Mouse (Mus musculus) heart, embryonic 11.5 days (tissue): ENCODE measurements around the gene Gng8. TPM values are rescaled to one million over a fixed set of nuclear protein-coding genes. Genes with fewer than 3 reads are reported as not detected.

Source experiments
- ATAC-seq: fragments of 200-750 bp; cut with Nextera tagmentation; replicated peaks from 2 replicates; pipeline ENCODE4 v1.8.0; 2017; ENCODE audit warnings: moderate library complexity; ENCODE audit not compliant: insufficient number of reproducible peaks, low FRiP score, low TSS enrichment
- H3K27ac ChIP-seq: fragments of 300-500 bp; sonication (generic); 2 replicates; pipeline ENCODE4 v1.5.1; 2014; ENCODE audit warnings: mild to moderate bottlenecking, low read depth, low read length
- H3K27me3 ChIP-seq: fragments of 300-500 bp; sonication (generic); 2 replicates; pipeline ENCODE4 v1.6.1; 2014; ENCODE audit warnings: mild to moderate bottlenecking, low read length, mixed read lengths; ENCODE audit not compliant: control insufficient read depth, insufficient read depth
- H3K36me3 ChIP-seq: fragments of 300-500 bp; sonication (generic); 2 replicates; pipeline ENCODE4 v1.6.1; 2014; ENCODE audit warnings: mild to moderate bottlenecking, low read length, moderate library complexity, mixed read lengths; ENCODE audit not compliant: control insufficient read depth, insufficient read depth
- H3K4me1 ChIP-seq: fragments of 300-500 bp; sonication (generic); 2 replicates; pipeline ENCODE4 v1.6.1; 2014; ENCODE audit warnings: low read length; ENCODE audit not compliant: control insufficient read depth, insufficient read depth
- H3K4me2 ChIP-seq: fragments of 300-500 bp; sonication (generic); 2 replicates; pipeline ENCODE4 v1.6.1; 2014; ENCODE audit warnings: mild to moderate bottlenecking, moderate library complexity
- H3K4me3 ChIP-seq: fragments of 300-500 bp; sonication (generic); 2 replicates; pipeline ENCODE4 v1.5.1; 2014; ENCODE audit warnings: low read depth, low read length
- H3K9ac ChIP-seq: fragments of 300-500 bp; sonication (generic); 2 replicates; pipeline ENCODE4 v1.6.1; 2014; ENCODE audit warnings: mild to moderate bottlenecking, low read depth, low read length, moderate library complexity
- H3K9me3 ChIP-seq: fragments of 300-500 bp; sonication (generic); replicated peaks from 2 replicates; pipeline ENCODE4 v1.6.1; 2016; ENCODE audit warnings: low read length; ENCODE audit not compliant: control insufficient read depth
- WGBS: fragments of 180-500 bp; shearing (Covaris S2); extraction: QIAGEN DNeasy Blood & Tissue Kit; methylation state at CpG from one replicate; pipeline ENCODE4 v1.1.7; 2014; ENCODE audit not compliant: insufficient replicate concordance; 5-methylcytosine and 5-hydroxymethylcytosine counted together
- polyA plus RNA-seq: library from polyadenylated mRNA; unstranded; fragments of >200 nt; fragmentation: Nextera tagmentation; extraction: Ambion mirVana; gene quantifications from 2 replicates; pipeline ENCODE4 v1.2.1, GENCODE M21; 2014

Gene Gng8
- polyA plus RNA-seq, 1 experiment from 2014 or later: 4.2 TPM

DNA sequence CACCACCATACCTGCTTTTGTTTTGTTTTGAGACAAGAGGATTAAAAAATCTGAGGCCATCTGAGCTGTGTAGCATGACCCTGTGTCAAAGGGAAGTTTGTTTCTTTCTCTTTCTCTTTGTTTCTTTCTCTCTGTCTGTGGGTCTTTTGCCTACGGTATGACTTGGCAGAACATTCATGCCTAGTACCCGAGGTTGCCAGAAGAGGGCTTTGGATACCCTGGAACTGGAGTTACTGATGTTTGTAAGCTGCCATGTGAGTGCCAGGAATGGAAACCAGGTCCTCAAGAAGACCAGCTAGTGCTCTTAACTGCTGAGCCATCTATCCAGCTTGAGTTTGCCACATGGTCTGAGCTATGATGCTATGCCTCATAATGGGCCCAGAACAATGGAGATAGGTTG lies 36.8 kb downstream of the Gng8 start:
- ATAC-seq: no peak
- Histone ChIP-seq H3K9me3 (no peaks in the 10 kb centered on the region), H3K27me3 (no peaks in the 10 kb centered on the region), H3K36me3 (no peaks in the 10 kb centered on the region), H3K4me2 (no peak overlapping the region), H3K27ac (no peak overlapping the region), H3K9ac (no peak overlapping the region), H3K4me1 (no peaks in the 10 kb centered on the region), H3K4me3 (no peak overlapping the region)
- WGBS: 48% methylated on average over 2 of the region's 2 CpGs

- Histone ChIP-seq H3K36me3 (no peaks in the 10 kb centered on the region), H3K4me3 (no peak overlapping the region), H3K27me3 (no peaks in the 10 kb centered on the region), H3K9ac (no peak overlapping the region), H3K4me2 (no peak overlapping the region; the same call in 1 of the 2 replicates), H3K27ac (no peak overlapping the region), H3K9me3 (no peaks in the 10 kb centered on the region), H3K4me1 (no peaks in the 10 kb centered on the region)
- no peak for ATAC-seq
- WGBS: 12% methylated on average over 1 of the region's 1 CpGs
Observed at GRCm38 (mm10) chr7:16930850-16931249, 39.3 kb downstream of the Gng8 start.

DNA sequence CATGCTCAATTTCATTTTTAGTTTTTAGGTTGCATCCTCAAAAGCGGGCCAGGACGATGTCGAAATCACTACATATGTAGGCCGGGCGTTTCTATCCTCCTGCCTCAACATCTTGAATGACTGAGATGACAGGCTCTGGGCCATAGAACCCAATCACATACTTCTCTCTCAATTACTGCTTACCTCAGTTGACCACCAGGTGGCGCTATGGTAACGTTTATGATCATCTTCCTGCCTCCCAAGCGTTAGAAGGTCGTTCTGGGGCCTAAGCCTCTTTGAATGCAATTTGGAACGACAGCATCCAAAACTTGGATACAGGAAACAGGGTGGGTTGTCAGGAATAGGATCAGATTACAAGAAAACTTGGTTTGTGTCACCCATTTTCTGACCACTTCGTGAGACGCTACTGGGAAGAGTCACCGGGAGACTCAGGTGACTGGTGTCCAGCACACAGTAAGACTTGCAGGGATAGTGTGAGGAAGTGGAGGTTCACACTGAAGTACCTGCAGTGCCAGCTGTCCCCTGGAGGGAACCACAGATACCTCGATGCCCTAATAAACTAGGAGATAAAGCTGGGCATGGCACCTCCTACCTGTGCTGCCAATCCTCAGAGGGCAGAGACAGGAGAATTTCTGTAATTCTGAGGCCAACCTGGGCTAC lies 40.5 kb downstream of the Gng8 start:
- Histone ChIP-seq H3K9ac (no peak overlapping the region), H3K36me3 (no peaks in the 10 kb centered on the region; the same call in 1 of the 2 replicates), H3K9me3 (no peaks in the 10 kb centered on the region; the same call in 1 of the 2 replicates), H3K4me1 (no peaks in the 10 kb centered on the region), H3K4me2 (no peak overlapping the region), H3K27me3 (no peaks in the 10 kb centered on the region), H3K27ac (no peak overlapping the region), H3K4me3 (no peak overlapping the region)
- WGBS: 17% methylated on average over 14 of the region's 14 CpGs
- 0 out of 2 replicates have a peak, but pooled peaks have one; percentile 18 for ATAC-seq

GRCm38 (mm10) chr7:16932704-16933577 lies 41.4 kb downstream of the Gng8 start:
- WGBS: 38% methylated on average over 14 of the region's 14 CpGs
- no peaks in the 10 kb centered on the region for H3K4me1 ChIP-seq

GRCm38 (mm10) chr7:16937312-16937711 lies 45.7 kb downstream of the Gng8 start:
- no peak overlapping the region for H3K4me3 ChIP-seq
- no peak for ATAC-seq
- peaks cover 7% of the 10 kb centered on the region for H3K4me1 ChIP-seq
- H3K4me2 ChIP-seq: no peak overlapping the region
- H3K9me3 ChIP-seq: no peaks in the 10 kb centered on the region; the same call in 1 of the 2 replicates
- no peak overlapping the region for H3K27ac ChIP-seq
- WGBS: 43% methylated on average over 4 of the region's 4 CpGs
- no peak overlapping the region for H3K9ac ChIP-seq
- no peaks in the 10 kb centered on the region for H3K27me3 ChIP-seq
- no peaks in the 10 kb centered on the region; the same call in 1 of the 2 replicates for H3K36me3 ChIP-seq

More at GRCm38 (mm10) chr7:16932704-16933577, 41.4 kb downstream of the Gng8 start:
- H3K9ac ChIP-seq: no peak overlapping the region
- H3K4me3 ChIP-seq: no peak overlapping the region
- H3K27ac ChIP-seq: no peak overlapping the region
- no peak overlapping the region for H3K4me2 ChIP-seq
- H3K36me3 ChIP-seq: no peaks in the 10 kb centered on the region; the same call in 1 of the 2 replicates
- no peaks in the 10 kb centered on the region; the same call in 1 of the 2 replicates for H3K9me3 ChIP-seq
- ATAC-seq: no peak
- H3K27me3 ChIP-seq: no peaks in the 10 kb centered on the region

- Histone ChIP-seq H3K36me3 (no peaks in the 10 kb centered on the region; the same call in 1 of the 2 replicates), H3K27me3 (no peaks in the 10 kb centered on the region), H3K27ac (no peak overlapping the region), H3K4me2 (no peak overlapping the region), H3K9ac (no peak overlapping the region), H3K9me3 (no peaks in the 10 kb centered on the region; the same call in 1 of the 2 replicates), H3K4me3 (no peak overlapping the region), H3K4me1 (peaks cover 7% of the 10 kb centered on the region)
- 69% methylated on average over 17 of the region's 17 CpGs for WGBS
- ATAC-seq: no peak
Observed at GRCm38 (mm10) chr7:16938117-16938791, 46.7 kb downstream of the Gng8 start.

- Histone ChIP-seq H3K4me3 (no peak overlapping the region), H3K9ac (no peak overlapping the region), H3K9me3 (no peaks in the 10 kb centered on the region; the same call in 1 of the 2 replicates), H3K36me3 (no peaks in the 10 kb centered on the region; the same call in 1 of the 2 replicates), H3K4me1 (peaks cover 12% of the 10 kb centered on the region), H3K27ac (peak overlapping the region; percentile 46; the same call in 1 of the 2 replicates), H3K27me3 (peaks cover 5% of the 10 kb centered on the region), H3K4me2 (no peak overlapping the region)
- no peak for ATAC-seq
- 29% methylated on average over 7 of the region's 7 CpGs for WGBS
Observed at GRCm38 (mm10) chr7:16940292-16940691, 48.7 kb downstream of the Gng8 start.

DNA sequence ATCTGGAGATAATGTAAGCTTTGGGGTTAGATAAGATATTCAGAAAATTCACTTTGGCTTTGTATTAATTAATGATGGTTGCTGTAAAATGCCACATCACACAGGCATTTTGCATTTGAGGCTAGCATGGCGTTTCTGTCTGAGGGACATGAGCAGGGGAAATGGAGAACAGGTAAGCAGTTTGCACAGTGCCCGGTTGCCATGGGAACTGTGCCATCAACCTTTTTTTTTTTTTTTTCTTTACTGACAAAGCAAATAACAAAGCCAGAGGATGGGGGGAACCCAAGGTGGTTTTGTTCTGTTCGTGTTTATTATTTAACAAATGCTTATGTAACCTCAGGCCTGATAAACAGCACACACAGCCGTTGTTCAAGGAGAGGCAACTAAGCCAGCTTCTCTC lies 51.3 kb downstream of the Gng8 start:
- Histone ChIP-seq H3K9me3 (no peaks in the 10 kb centered on the region), H3K4me1 (peaks cover 29% of the 10 kb centered on the region), H3K27me3 (peaks cover 31% of the 10 kb centered on the region), H3K4me2 (no peak overlapping the region), H3K27ac (no peak overlapping the region), H3K36me3 (no peaks in the 10 kb centered on the region), H3K9ac (no peak overlapping the region), H3K4me3 (no peak overlapping the region)
- no peak for ATAC-seq
- WGBS: 63% methylated on average over 4 of the region's 4 CpGs
